Mouse (Mus musculus): ENCODE data around the gene Etv6.

GRCm38 (mm10) chr6:134048965-134049364 lies 13.5 kb downstream of the Etv6 start:
- no peak for TF ChIP-seq GATA1 (IDR thresholded peaks at IDR 0.05; ENCODE audit: low read length)
- no peak for TF ChIP-seq TAL1 (IDR thresholded peaks at IDR 0.05; ENCODE audit: low read length)

Data from erythroblast, embryonic 14.5 days (primary cell).